Mouse (Mus musculus): ENCODE results near the gene Rph3a. TPM values are rescaled to one million over a fixed set of nuclear protein-coding genes. Genes with fewer than 3 reads are reported as not detected.

Gene Rph3a
- polyA plus RNA-seq, 1 experiment from 2014 or later: 21.3 TPM

DNA sequence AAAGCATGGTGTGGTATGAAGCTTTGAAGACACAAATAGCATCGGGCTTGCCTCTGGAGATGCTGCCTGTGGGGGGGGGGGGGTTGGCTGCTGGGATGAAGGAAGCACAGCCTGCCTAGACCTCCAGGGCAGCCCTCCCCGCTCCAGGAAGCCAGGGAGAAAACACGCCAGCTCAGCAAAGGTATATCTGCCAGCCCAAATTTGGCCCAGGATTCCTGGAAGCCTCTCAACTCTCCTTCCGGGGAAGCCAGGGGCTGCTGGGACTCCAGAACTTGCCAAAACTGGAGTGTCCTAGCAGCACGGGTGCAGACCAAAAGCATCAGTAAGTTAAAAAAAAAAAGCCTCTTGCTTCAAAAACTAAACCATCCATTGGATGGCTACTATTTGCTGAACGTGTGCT is 37.6 kb downstream of the Rph3a start:
- Histone ChIP-seq H3K9me3 (no peaks in the 10 kb centered on the region), H3K9ac (replicated peaks) (no peak overlapping the region), H3K4me2 (replicated peaks) (no peak overlapping the region), H3K36me3 (no peaks in the 10 kb centered on the region), H3K4me1 (no peaks in the 10 kb centered on the region), H3K4me3 (no peak overlapping the region), H3K27me3 (no peaks in the 10 kb centered on the region), H3K27ac (replicated peaks) (no peak overlapping the region)
- WGBS: 70% methylated on average over 6 of the region's 6 CpGs
- no peak for ATAC-seq (replicated peaks)

DNA sequence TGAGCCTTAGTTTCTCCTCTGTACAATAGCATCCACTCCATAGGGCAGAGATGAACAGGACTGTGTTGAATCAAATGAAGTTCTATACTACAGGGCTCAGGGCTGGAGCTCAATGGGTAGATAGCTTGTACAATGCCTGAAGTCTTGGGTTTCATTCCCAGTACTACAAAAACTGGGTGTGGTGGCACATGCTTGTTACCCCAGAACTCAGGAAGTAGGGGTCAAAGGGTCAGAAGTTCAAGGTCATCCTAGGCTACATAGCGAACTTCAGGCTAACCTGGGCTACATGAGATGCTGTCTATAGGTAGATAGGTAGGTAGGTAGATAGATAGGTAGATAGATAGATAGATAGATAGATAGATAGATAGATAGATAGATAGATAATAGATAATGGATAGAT is 38.6 kb downstream of the Rph3a start:
- H3K4me2 ChIP-seq (replicated peaks): no peak overlapping the region
- no peak overlapping the region for H3K27ac ChIP-seq (replicated peaks)
- no peak overlapping the region for H3K9ac ChIP-seq (replicated peaks)
- H3K27me3 ChIP-seq: no peaks in the 10 kb centered on the region
- 81% methylated on average over 1 of the region's 1 CpGs for whole genome bisulfite sequencing
- no peak for ATAC-seq (replicated peaks)
- no peaks in the 10 kb centered on the region for H3K9me3 ChIP-seq
- H3K4me3 ChIP-seq: no peak overlapping the region
- no peaks in the 10 kb centered on the region for H3K36me3 ChIP-seq
- H3K4me1 ChIP-seq: no peaks in the 10 kb centered on the region

DNA sequence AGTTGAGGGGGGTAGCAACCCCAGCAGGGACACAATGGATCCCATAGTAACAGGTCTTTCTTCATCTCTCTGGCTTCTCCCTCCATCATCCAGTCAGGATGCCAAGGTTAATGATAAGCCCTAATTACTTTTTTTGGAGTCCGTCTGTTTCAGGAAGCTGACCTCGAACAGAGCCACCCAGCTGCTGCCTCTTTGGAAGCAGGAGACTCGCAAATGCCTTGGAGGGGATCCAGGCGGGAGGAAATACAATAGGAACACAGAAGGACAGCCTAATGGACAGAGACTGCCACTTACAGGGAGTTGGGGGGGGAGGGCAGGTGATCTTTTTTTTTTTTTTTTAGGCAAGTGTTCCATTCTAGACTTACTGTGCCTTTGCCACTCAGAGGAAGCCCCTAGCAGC is 40.2 kb downstream of the Rph3a start:
- Histone ChIP-seq H3K4me3 (no peak overlapping the region), H3K36me3 (no peaks in the 10 kb centered on the region), H3K4me2 (replicated peaks) (no peak overlapping the region), H3K27ac (replicated peaks) (no peak overlapping the region), H3K4me1 (no peaks in the 10 kb centered on the region), H3K27me3 (no peaks in the 10 kb centered on the region), H3K9ac (replicated peaks) (no peak overlapping the region), H3K9me3 (no peaks in the 10 kb centered on the region)
- WGBS: 7% methylated on average over 4 of the region's 4 CpGs
- no peak for ATAC-seq (replicated peaks)

DNA sequence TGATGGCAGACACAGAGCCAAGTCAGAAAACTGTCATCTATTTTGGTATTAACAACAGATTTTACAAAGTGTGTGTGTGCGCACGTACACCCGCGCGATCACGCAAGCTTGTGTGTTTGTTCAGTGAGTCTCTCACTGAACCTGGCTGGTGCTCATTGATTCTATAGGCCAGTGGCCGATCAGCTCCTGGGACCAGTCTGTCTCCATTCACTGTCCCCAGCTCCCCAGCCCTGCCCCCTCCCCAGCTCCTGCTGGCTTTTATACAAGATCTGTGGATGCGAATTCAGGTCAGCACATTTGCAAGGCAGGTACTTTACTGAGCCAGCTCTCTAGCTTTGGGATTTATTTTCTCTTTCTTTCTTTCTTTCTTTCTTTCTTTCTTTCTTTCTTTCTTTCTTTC is 41.1 kb downstream of the Rph3a start:
- Histone ChIP-seq H3K4me1 (no peaks in the 10 kb centered on the region), H3K4me3 (no peak overlapping the region), H3K9ac (replicated peaks) (no peak overlapping the region), H3K27ac (replicated peaks) (no peak overlapping the region), H3K9me3 (no peaks in the 10 kb centered on the region), H3K36me3 (no peaks in the 10 kb centered on the region), H3K4me2 (replicated peaks) (no peak overlapping the region), H3K27me3 (no peaks in the 10 kb centered on the region)
- 78% methylated on average over 8 of the region's 8 CpGs for WGBS
- ATAC-seq (replicated peaks): no peak

DNA sequence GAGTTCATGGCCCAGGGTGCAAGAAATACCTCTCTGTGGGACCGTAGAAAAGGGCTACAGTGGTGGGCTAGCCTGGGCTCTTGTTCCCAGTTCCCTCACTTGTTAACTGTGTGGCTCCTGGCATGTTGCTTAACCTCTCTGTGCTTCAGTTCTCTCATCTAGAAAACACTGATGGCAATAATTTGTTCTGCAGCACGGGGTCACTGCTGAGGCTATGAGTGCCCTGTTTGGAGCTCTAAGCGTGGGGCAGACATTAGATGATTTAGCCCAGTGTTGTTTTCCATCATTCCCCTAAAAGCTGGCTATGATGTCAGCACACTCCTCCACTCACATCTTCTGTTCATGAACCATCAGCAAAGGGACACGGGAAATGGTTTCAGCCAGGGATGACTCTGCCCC is 41.8 kb downstream of the Rph3a start:
- H3K9me3 ChIP-seq: no peaks in the 10 kb centered on the region
- no peaks in the 10 kb centered on the region for H3K36me3 ChIP-seq
- no peaks in the 10 kb centered on the region for H3K27me3 ChIP-seq
- no peak overlapping the region for H3K27ac ChIP-seq (replicated peaks)
- ATAC-seq (replicated peaks): no peak
- 62% methylated on average over 4 of the region's 4 CpGs for WGBS
- no peaks in the 10 kb centered on the region for H3K4me1 ChIP-seq
- no peak overlapping the region for H3K4me3 ChIP-seq
- no peak overlapping the region for H3K4me2 ChIP-seq (replicated peaks)
- no peak overlapping the region for H3K9ac ChIP-seq (replicated peaks)

DNA sequence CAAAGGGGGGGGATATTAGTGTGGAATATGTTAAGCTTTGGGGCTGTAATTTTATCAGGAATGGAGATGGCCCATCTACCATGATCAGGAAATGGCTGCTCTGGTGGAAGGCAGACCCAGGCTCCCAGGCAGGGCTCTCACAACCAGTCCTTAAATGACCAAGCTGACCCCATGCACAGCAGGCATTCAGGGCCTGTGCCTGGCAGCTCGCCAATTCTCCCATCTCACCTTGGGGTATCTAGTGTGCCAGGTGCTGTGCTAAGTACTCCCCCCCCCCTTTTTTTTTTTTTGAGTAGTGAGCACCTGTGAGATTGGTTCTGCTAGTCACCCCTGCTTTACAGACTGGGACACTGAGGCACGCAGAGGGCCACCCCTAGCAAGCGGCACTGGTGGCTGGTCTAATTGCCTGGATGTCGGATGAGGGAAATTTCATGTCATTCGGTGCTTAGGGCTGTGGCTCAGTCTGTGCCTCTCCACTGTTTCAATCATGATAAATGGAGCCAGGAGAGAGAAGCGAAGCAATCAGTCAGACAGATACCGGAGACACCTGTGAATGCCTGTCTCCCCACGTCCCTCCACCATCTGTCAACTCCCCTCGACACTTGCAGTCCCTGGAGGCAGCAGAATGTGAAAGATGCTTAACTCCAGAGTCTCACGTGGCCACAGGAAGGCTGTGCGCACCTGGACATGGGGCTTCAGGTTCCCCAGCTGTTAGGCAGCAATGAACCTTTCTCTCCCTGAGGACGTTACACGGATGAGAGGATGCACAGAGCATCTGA is 42.3 kb downstream of the Rph3a start:
- Histone ChIP-seq H3K36me3 (no peaks in the 10 kb centered on the region), H3K4me2 (replicated peaks) (no peak overlapping the region), H3K27ac (replicated peaks) (no peak overlapping the region), H3K4me1 (no peaks in the 10 kb centered on the region), H3K9me3 (no peaks in the 10 kb centered on the region), H3K4me3 (no peak overlapping the region), H3K9ac (replicated peaks) (no peak overlapping the region), H3K27me3 (no peaks in the 10 kb centered on the region)
- ATAC-seq (replicated peaks): no peak
- WGBS: 75% methylated on average over 13 of the region's 13 CpGs

DNA sequence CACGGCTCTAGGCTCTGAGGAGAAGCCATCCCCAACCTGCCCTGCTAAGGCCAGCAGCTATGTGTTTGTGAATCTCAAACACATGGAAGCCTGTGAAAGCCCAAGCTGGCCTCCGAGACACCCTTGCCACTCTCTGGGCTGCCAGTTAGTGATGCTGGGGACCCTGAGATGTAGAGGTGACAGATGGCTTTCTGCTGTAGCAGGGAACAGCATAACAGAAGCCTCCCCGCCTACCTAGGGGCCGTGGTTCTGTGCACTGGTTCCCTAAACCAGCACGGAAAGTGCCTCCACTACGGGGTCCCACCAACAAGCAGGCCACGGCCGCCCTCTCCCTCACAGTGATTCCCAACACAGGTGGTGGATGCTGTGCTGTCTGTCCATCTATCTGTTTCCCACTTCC is 43.0 kb downstream of the Rph3a start:
- ATAC-seq (replicated peaks): no peak
- Histone ChIP-seq H3K27ac (replicated peaks) (no peak overlapping the region), H3K9ac (replicated peaks) (no peak overlapping the region), H3K9me3 (no peaks in the 10 kb centered on the region), H3K36me3 (no peaks in the 10 kb centered on the region), H3K27me3 (no peaks in the 10 kb centered on the region), H3K4me3 (no peak overlapping the region), H3K4me2 (replicated peaks) (no peak overlapping the region), H3K4me1 (no peaks in the 10 kb centered on the region)
- WGBS: 85% methylated on average over 8 of the region's 8 CpGs

DNA sequence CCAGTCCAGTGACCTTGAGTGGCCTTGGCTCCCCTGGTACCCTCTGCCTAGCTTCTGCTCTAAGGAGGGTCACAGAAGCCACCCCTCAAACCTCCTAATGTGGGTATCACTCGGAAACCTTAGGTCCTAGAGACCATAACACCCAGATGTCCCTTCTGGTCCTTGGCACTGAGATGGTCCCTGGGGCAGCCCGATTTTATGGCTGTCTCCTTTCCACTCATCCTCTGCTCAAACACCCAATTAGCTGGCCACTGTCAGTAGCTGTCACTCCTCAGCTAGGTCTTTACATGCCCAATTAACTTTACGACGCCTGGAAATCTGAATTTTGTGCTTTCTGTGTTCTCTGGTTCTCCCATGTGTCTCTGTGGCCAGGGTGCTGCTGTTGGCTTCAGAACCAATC is 43.7 kb downstream of the Rph3a start:
- H3K9me3 ChIP-seq: no peaks in the 10 kb centered on the region

DNA sequence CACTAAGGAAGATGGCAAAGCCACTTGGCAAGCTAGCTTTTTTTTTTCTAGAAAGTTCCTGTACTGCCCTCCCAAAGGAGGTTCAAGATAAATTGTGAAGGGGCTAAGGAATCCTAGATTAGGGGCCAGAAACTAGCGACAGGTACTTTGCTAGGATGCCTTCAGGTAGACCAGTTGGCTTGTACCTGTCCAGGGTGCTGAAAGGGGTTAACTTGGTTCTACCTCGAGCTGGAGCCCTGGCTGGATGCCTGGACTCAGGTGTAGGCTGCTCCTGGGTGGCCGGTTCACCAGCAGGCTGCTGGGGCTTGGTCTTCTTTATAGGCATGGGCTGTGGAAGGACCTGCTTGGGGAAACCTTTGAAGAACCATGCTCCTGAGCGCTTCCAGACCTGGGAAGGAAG is 48.9 kb downstream of the Rph3a start:
- 54% methylated on average over 4 of the region's 4 CpGs for WGBS
- Histone ChIP-seq H3K4me1 (no peaks in the 10 kb centered on the region), H3K4me3 (no peak overlapping the region), H3K9me3 (no peaks in the 10 kb centered on the region), H3K9ac (replicated peaks) (no peak overlapping the region), H3K4me2 (replicated peaks) (no peak overlapping the region), H3K27ac (replicated peaks) (no peak overlapping the region), H3K36me3 (no peaks in the 10 kb centered on the region), H3K27me3 (no peaks in the 10 kb centered on the region)
- no peak for ATAC-seq (replicated peaks)

More for the DNA sequence above, 43.7 kb downstream of the Rph3a start:
- H3K4me2 ChIP-seq (replicated peaks): no peak overlapping the region
- H3K36me3 ChIP-seq: no peaks in the 10 kb centered on the region
- ATAC-seq (replicated peaks): no peak
- H3K27me3 ChIP-seq: no peaks in the 10 kb centered on the region
- WGBS: 80% methylated on average over 4 of the region's 4 CpGs
- no peak overlapping the region for H3K27ac ChIP-seq (replicated peaks)
- H3K4me3 ChIP-seq: no peak overlapping the region
- no peaks in the 10 kb centered on the region for H3K4me1 ChIP-seq
- H3K9ac ChIP-seq (replicated peaks): no peak overlapping the region

DNA sequence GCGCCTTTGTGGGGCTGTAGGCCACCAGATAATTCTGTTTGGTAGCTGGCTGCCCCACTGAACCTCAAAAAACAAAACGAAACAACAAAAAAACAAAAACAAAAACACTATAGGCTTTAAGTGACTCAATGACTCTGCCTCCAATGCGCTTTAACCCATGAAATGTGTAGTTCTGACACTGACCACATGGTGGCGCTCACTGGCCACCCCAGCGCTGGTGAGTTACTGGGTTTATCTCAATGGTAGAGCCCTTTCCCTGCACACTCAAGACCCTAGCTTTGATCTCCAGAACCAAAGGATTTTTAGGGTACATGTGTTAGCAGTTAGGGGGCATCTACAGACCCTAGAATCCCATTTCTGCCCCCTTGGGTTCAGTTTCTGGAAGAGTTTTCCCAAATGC is 55.9 kb downstream of the Rph3a start:
- H3K4me1 ChIP-seq: no peaks in the 10 kb centered on the region
- no peak overlapping the region for H3K4me3 ChIP-seq
- 0 out of 2 replicates have a peak, but pooled peaks cover 4% of the 10 kb centered on the region for H3K27me3 ChIP-seq
- no peaks in the 10 kb centered on the region for H3K9me3 ChIP-seq
- no peak overlapping the region for H3K27ac ChIP-seq (replicated peaks)
- H3K36me3 ChIP-seq: no peaks in the 10 kb centered on the region
- H3K9ac ChIP-seq (replicated peaks): no peak overlapping the region
- no peak overlapping the region for H3K4me2 ChIP-seq (replicated peaks)
- ATAC-seq (replicated peaks): no peak
- WGBS: 12% methylated on average over 5 of the region's 5 CpGs

DNA sequence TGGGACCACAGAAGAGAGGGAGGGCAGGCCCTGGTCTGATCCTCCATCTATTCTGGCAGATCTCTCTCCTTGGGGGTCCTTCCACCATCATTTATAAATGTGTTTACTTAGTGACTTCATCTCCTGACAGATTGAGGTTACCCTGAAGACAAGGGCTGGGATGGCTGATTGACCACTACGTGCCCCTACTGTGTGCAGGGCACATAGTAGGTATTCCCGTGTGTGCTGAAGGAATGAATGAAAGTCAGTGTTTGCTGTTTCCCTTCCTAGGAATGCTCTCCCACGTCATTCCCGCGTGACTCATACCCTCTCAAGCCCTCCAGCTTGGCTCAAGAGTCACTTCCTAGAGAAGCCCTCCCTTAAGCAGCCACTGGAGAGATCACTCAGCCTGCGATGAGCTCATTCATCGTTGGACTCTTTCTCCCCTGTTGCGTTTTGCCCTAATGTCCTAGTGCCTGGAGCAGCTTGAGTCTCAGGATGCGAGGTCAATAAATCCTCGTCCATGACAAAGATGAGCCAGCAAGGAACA is 57.6 kb downstream of the Rph3a start:
- 78% methylated on average over 10 of the region's 10 CpGs for WGBS
- no peak for ATAC-seq (replicated peaks)
- no peak overlapping the region for H3K9ac ChIP-seq (replicated peaks)
- H3K4me3 ChIP-seq: no peak overlapping the region
- no peak overlapping the region for H3K27ac ChIP-seq (replicated peaks)
- H3K36me3 ChIP-seq: no peaks in the 10 kb centered on the region
- H3K4me1 ChIP-seq: no peaks in the 10 kb centered on the region
- H3K9me3 ChIP-seq: no peaks in the 10 kb centered on the region
- no peak overlapping the region for H3K4me2 ChIP-seq (replicated peaks)
- 0 out of 2 replicates have a peak, but pooled peaks cover 4% of the 10 kb centered on the region for H3K27me3 ChIP-seq

DNA sequence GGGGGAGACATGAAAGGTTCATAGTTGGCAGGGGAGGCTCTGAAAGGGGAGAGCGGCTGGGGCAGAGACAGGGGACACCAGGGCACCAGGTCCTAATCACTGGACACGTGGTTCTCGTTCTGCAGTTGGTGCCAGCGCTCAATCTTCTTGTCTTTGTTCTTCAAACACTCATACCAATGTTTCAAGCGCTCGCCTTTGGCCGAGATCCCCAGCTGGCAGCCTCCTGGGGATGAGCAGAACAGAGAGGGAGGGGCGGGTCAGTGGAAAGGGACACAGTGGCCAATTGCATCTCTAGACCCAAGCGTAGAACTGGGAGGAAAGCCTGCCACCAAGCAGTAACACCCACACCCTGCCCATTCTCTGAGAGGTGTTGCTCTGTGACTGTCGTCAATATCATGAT is 67.8 kb downstream of the Rph3a start:
- H3K9ac ChIP-seq (replicated peaks): no peak overlapping the region
- no peak overlapping the region for H3K27ac ChIP-seq (replicated peaks)
- H3K4me3 ChIP-seq: no peak overlapping the region
- 66% methylated on average over 10 of the region's 10 CpGs for WGBS
- no peaks in the 10 kb centered on the region for H3K27me3 ChIP-seq
- H3K36me3 ChIP-seq: no peaks in the 10 kb centered on the region
- H3K4me1 ChIP-seq: no peaks in the 10 kb centered on the region
- H3K4me2 ChIP-seq (replicated peaks): no peak overlapping the region
- H3K9me3 ChIP-seq: no peaks in the 10 kb centered on the region
- ATAC-seq (replicated peaks): no peak

DNA sequence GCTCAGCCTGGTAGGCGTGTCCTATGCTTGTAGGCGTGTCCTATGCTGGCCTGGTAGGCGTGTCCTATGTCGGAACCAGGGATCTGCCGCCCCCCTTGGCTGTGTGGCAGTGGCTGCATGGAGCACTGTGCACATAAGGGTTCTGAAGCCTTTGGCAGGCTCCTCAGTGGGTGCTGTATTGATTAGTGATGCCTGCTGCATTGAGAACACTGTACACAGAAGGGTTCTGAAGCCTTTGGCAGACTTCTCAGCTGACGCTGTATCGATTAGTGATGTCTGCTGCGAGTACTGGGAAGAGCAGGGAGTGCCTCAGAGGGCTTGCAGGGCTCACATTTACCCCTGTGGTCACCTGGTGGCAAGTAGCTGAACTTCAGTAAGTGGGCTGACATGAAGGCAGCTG is 71.3 kb downstream of the Rph3a start:
- Histone ChIP-seq H3K9me3 (no peaks in the 10 kb centered on the region), H3K4me1 (no peaks in the 10 kb centered on the region), H3K27me3 (no peaks in the 10 kb centered on the region), H3K9ac (replicated peaks) (no peak overlapping the region), H3K27ac (replicated peaks) (no peak overlapping the region), H3K4me3 (no peak overlapping the region), H3K36me3 (no peaks in the 10 kb centered on the region), H3K4me2 (replicated peaks) (no peak overlapping the region)
- WGBS: 51% methylated on average over 8 of the region's 8 CpGs
- ATAC-seq (replicated peaks): no peak

Measured in forebrain, embryonic 15.5 days (tissue).